Mouse (Mus musculus) heart, adult 10 weeks (tissue): ENCODE results near the gene Mmab. TPM values are rescaled to one million over a fixed set of nuclear protein-coding genes. Genes with fewer than 3 reads are reported as not detected.

ENCODE experiments used
- polyA plus RNA-seq: library from polyadenylated mRNA; stranded (reverse); fragments of 350-450 nt; fragmentation: Illumina TruSeq; extraction: RNeasy Lipid Tissue Mini Kit (QIAGEN cat#74804); gene quantifications from one replicate; pipeline ENCODE4 v1.2.3, GENCODE M21; 2014; ENCODE audit warnings: low read depth, low replicate concordance

Gene Mmab
- 33.6 TPM for polyA plus RNA-seq

DNA sequence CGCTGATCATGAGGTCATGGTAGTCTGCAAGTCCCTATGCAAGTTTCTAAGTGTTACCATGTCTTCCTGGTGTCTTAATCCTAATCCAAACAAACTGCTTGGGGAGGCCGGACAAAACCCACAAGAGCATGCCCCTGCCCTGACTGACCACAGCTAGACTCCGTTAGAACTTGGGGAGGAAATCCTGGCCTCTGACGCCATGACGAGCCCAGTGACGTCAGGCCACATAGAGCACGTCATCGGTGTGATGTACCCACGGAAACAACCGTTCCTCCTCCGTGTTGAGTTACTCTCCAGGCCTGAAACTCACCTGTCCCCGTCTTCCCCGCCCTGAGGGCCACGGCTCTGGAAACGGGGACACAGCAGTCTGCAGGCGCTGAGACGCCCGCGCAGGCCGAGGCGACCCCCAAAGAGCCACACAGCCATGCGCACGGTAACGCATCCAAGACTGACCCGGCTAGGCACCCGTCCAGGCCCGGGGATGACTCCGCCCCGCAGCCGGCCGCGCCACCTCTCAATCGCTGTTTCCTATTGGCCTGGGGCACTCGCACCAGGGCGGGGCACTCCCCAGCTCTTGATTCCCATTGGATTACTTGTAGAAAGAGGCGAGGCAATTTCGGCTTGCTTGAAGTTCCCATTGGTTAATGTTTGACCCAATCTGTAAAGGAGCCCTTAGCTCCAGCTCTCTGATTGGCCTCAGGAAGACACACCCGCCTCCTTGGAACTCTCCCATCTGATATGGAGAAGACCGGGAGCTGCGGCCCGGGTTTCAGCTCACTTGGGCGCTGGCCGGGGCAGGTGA lies at the start of gene Mmab, which contains the start of gene Mvk:
TSS of gene Mmab (minus strand) at position 495 of the 802 bp plus-strand sequence.
TSS of gene Mvk (plus strand) at position 704 of the 802 bp plus-strand sequence.

Other genes starting within 250 kb of the Mmab start
- not detected for gene Foxn4, start 170.3 kb downstream of the Mmab start, polyA plus RNA-seq
- gene Myo1h, start 154.9 kb downstream of the Mmab start, polyA plus RNA-seq = 0.26 TPM
- 47.1 TPM for gene Kctd10, start 63.6 kb downstream of the Mmab start, polyA plus RNA-seq
- 68.8 TPM for gene Ube3b, start 63.5 kb downstream of the Mmab start, polyA plus RNA-seq
- gene Mvk, start 209 bp upstream of the Mmab start, polyA plus RNA-seq = 10.8 TPM
- gene Fam222a, start 124.0 kb upstream of the Mmab start, polyA plus RNA-seq = 2.4 TPM
- 3.9 TPM for gene Trpv4, start 214.4 kb upstream of the Mmab start, polyA plus RNA-seq
- 29.4 TPM for gene Gltp, start 246.9 kb upstream of the Mmab start, polyA plus RNA-seq